ENCODE assay signal across 17 mouse cellular contexts in the genomic region with DNA sequence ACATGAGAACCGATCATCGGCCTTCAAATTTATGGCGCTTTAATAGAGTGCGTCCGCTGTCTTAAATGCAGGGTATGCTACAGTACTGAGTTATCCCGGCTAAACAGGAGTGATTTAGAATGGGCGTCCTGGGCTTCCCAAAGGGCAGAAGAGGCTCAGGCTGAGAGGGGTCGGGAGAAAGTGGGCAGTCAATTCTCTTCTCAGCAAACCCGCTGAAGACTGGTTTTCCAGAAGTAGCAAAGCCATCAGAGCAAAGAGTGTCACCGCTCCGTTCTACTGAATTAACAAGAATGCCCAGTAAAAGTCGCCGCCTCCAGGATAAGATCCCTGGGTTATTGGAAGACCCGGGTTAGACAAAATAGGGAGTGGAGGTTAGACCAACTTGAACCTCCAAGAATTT. TPM values are rescaled to one million over a fixed set of nuclear protein-coding genes. Genes with fewer than 3 reads are reported as not detected.
DNase-seq lines count a peak whose midpoint lies in the region; ATAC-seq and TF ChIP-seq lines count a peak whose summit lies in the region.
"Had no signal": no experiment of that assay in that cellular context is flagged by ENCODE, and none has a peak within 500 bp of the region (broad histone marks: within the 10 kb centered on the region; RNA-seq: fewer than 3 reads in every experiment).

No protein-coding gene starts in this region.

- H3K9ac ChIP-seq in hindbrain, embryonic 11.5 days (ENCODE audit: low read depth, low read length) = peak overlapping the region; percentile 76
- H3K9ac ChIP-seq in limb, embryonic 11.5 days (ENCODE audit: low read length) = no peak overlapping the region
- H3K9ac ChIP-seq: forebrain, embryonic 12.5 days had no signal

- H3K4me1 ChIP-seq in kidney, adult 2 months (ENCODE audit: control insufficient read depth, insufficient read depth, low read length) = peaks cover 5% of the 10 kb centered on the region; the same call in 1 of the 2 replicates
- no peaks in the 10 kb centered on the region for H3K4me1 ChIP-seq in hindbrain, embryonic 11.5 days (replicated peaks; ENCODE audit: control insufficient read depth, insufficient read depth, low read length)
- peaks cover 53% of the 10 kb centered on the region for H3K4me1 ChIP-seq in limb, embryonic 11.5 days (ENCODE audit: control insufficient read depth, insufficient read depth, low read length)

- H3K4me3 ChIP-seq in kidney, adult 2 months (ENCODE audit: insufficient read depth, low read depth, low read length) = peak overlapping the region; percentile 19; the same call in 1 of the 2 replicates
- peak overlapping the region; percentile 48 for H3K4me3 ChIP-seq in hindbrain, embryonic 11.5 days (ENCODE audit: low read depth, low read length)
- no peak overlapping the region for H3K4me3 ChIP-seq in limb, embryonic 11.5 days (ENCODE audit: low read depth, low read length)
- H3K4me3 ChIP-seq: forebrain, embryonic 12.5 days; layer of hippocampus, adult 2 months had no signal

- TF ChIP-seq POLR2A in kidney, adult 2 months (IDR thresholded peaks at IDR 0.05; ENCODE audit: low read depth, low read length) = no peak

- no peak for TF ChIP-seq CTCF in kidney, adult 2 months (conservative IDR thresholded peaks at IDR 0.05; ENCODE audit: insufficient read depth, insufficient read length, low read depth, low read length)

- H3K27ac ChIP-seq in kidney, adult 2 months (ENCODE audit: insufficient read depth, low read depth, low read length) = no peak overlapping the region
- H3K27ac ChIP-seq in hindbrain, embryonic 11.5 days (ENCODE audit: low read depth, low read length) = peak overlapping the region; percentile 95
- H3K27ac ChIP-seq in limb, embryonic 11.5 days (replicated peaks; ENCODE audit: low read depth, low read length) = no peak overlapping the region
- H3K27ac ChIP-seq: forebrain, embryonic 12.5 days; layer of hippocampus, adult 2 months had no signal

- H3K4me2 ChIP-seq in hindbrain, embryonic 11.5 days (replicated peaks; ENCODE audit: low read depth, low read length) = peak overlapping the region; percentile 54
- H3K4me2 ChIP-seq in limb, embryonic 11.5 days (ENCODE audit: low read depth, severe bottlenecking) = peak overlapping the region; percentile 47; the same call in 1 of the 2 replicates
- H3K4me2 ChIP-seq: forebrain, embryonic 12.5 days had no signal

- no peaks in the 10 kb centered on the region for H3K27me3 ChIP-seq in kidney, adult 2 months (replicated peaks; ENCODE audit: control insufficient read depth, insufficient read depth, low read length)
- peaks cover 74% of the 10 kb centered on the region for H3K27me3 ChIP-seq in hindbrain, embryonic 11.5 days (ENCODE audit: control insufficient read depth, insufficient read depth, low read length)
- H3K27me3 ChIP-seq in limb, embryonic 11.5 days (ENCODE audit: control insufficient read depth, insufficient read depth, low read length) = peaks cover 74% of the 10 kb centered on the region

- no peak for DNase-seq in kidney, adult 2 months
- no peak for DNase-seq in kidney, adult 8-10 months
- DNase-seq in embryo, embryonic 10.5 days (ENCODE audit: low spot score) = peak; percentile 69
- DNase-seq in hindbrain, embryonic 11.5 days (ENCODE audit: low spot score) = peak; percentile 58
- DNase-seq in limb, embryonic 11.5 days (ENCODE audit: low spot score) = no peak
- no peak for DNase-seq in adrenal gland, postnatal 25 days
- DNase-seq in spleen, postnatal 4 days (ENCODE audit: low spot score in 2 of 2) = no peak
- no peak for DNase-seq in cerebellum, postnatal 25 days
- DNase-seq: heart, postnatal 4 days; thymus, postnatal 4 days had no signal

- ATAC-seq in hindbrain, embryonic 11.5 days (ENCODE audit: low FRiP score) = 0 out of 2 replicates have a peak, but pooled peaks have one; percentile 13
- ATAC-seq in limb, embryonic 11.5 days (ENCODE audit: insufficient number of reproducible peaks, low FRiP score, low TSS enrichment, low read depth) = no peak

- no peaks in the 10 kb centered on the region for H3K9me3 ChIP-seq in hindbrain, embryonic 11.5 days (ENCODE audit: control insufficient read depth, low read length)
- H3K9me3 ChIP-seq in limb, embryonic 11.5 days (ENCODE audit: control insufficient read depth, low read length) = no peaks in the 10 kb centered on the region
- H3K9me3 ChIP-seq: forebrain, embryonic 12.5 days had no signal

- no peaks in the 10 kb centered on the region for H3K36me3 ChIP-seq in kidney, adult 2 months (ENCODE audit: control insufficient read depth, insufficient read depth, low read length)
- no peaks in the 10 kb centered on the region for H3K36me3 ChIP-seq in hindbrain, embryonic 11.5 days (ENCODE audit: control insufficient read depth, insufficient read depth, low read length)
- no peaks in the 10 kb centered on the region for H3K36me3 ChIP-seq in limb, embryonic 11.5 days (ENCODE audit: control insufficient read depth, insufficient read depth, low read length)
- H3K36me3 ChIP-seq: forebrain, embryonic 12.5 days had no signal

- 51% methylated on average over 14 of the region's 14 CpGs for WGBS in kidney, adult 2 months
- 1% methylated on average over 14 of the region's 14 CpGs for WGBS in hindbrain, embryonic 11.5 days
- under 1% methylated on average over 14 of the region's 14 CpGs for WGBS in limb, embryonic 11.5 days

RNA-seq across cellular contexts. Expression of a gene that starts 13.3 kb away (rescaled TPM):
- 5.5 and 7.8 TPM in 2 replicates for polyA plus RNA-seq in kidney, adult 2 months (2012; rRNA removed)
- polyA plus RNA-seq in hindbrain, embryonic 11.5 days (2014; fragmentation: Nextera tagmentation; extraction: Ambion mirVana) = 0.73 and 0.89 TPM in 2 replicates
- polyA plus RNA-seq in limb, embryonic 11.5 days (2014; fragmentation: Nextera tagmentation; extraction: Ambion mirVana) = 0.45 and 0.55 TPM in 2 replicates
- total RNA-seq in adrenal gland, postnatal 25 days (2021) = 3.3 and 3.6 TPM in 2 replicates
- total RNA-seq: heart, postnatal 4 days; layer of hippocampus, adult 2 months; left cerebral cortex, postnatal 14 days; megakaryocyte progenitor cell, adult 5-6 weeks had no signal
- polyA plus RNA-seq: cortical plate, adult 2 months; forebrain, embryonic 12.5 days; liver, embryonic 16.5 days had no signal

RNA-seq across cellular contexts. Expression of a gene that starts 22.9 kb away (rescaled TPM):
- polyA plus RNA-seq in kidney, adult 2 months (2012; rRNA removed) = 0.04 and 0.08 TPM in 2 replicates
- 1.5 and 1.7 TPM in 2 replicates for polyA plus RNA-seq in hindbrain, embryonic 11.5 days (2014; fragmentation: Nextera tagmentation; extraction: Ambion mirVana)
- polyA plus RNA-seq in limb, embryonic 11.5 days (2014; fragmentation: Nextera tagmentation; extraction: Ambion mirVana) = 0.17 and 0.30 TPM in 2 replicates
- not detected in 2 replicates for total RNA-seq in adrenal gland, postnatal 25 days (2021)
- total RNA-seq: adrenal gland, adult 2 months; heart, postnatal 4 days; left cerebral cortex, postnatal 14 days; megakaryocyte progenitor cell, adult 5-6 weeks had no signal
- polyA plus RNA-seq: adrenal gland, adult 2 months; liver, embryonic 16.5 days had no signal

RNA-seq across cellular contexts. Expression of a gene that starts 28.1 kb away (rescaled TPM):
- 20.3 and 31.4 TPM in 2 replicates for polyA plus RNA-seq in kidney, adult 2 months (2012; rRNA removed)
- 3.3 and 3.7 TPM in 2 replicates for polyA plus RNA-seq in hindbrain, embryonic 11.5 days (2014; fragmentation: Nextera tagmentation; extraction: Ambion mirVana)
- 0.84 and 1.9 TPM in 2 replicates for polyA plus RNA-seq in limb, embryonic 11.5 days (2014; fragmentation: Nextera tagmentation; extraction: Ambion mirVana)
- 27.8 and 34.1 TPM in 2 replicates for total RNA-seq in adrenal gland, postnatal 25 days (2021)
- total RNA-seq: layer of hippocampus, adult 2 months; left cerebral cortex, postnatal 14 days; megakaryocyte progenitor cell, adult 5-6 weeks had no signal
- polyA plus RNA-seq: cortical plate, adult 2 months; forebrain, embryonic 12.5 days; liver, embryonic 16.5 days had no signal

RNA-seq across cellular contexts. Expression of a gene that starts 28.1 kb away (rescaled TPM):
- 10.2 and 10.7 TPM in 2 replicates for polyA plus RNA-seq in kidney, adult 2 months (2012; rRNA removed)
- 49.5 and 58.0 TPM in 2 replicates for polyA plus RNA-seq in hindbrain, embryonic 11.5 days (2014; fragmentation: Nextera tagmentation; extraction: Ambion mirVana)
- 1.2 and 1.4 TPM in 2 replicates for polyA plus RNA-seq in limb, embryonic 11.5 days (2014; fragmentation: Nextera tagmentation; extraction: Ambion mirVana)
- total RNA-seq in adrenal gland, postnatal 25 days (2021) = 0.73 and 2.6 TPM in 2 replicates
- total RNA-seq: layer of hippocampus, adult 2 months; left cerebral cortex, postnatal 14 days; megakaryocyte progenitor cell, adult 5-6 weeks had no signal
- polyA plus RNA-seq: cortical plate, adult 2 months; forebrain, embryonic 12.5 days had no signal

RNA-seq across cellular contexts. Expression of a gene that starts 35.5 kb away (rescaled TPM):
- polyA plus RNA-seq in kidney, adult 2 months (2012; rRNA removed) = 45.8 and 46.2 TPM in 2 replicates
- polyA plus RNA-seq in hindbrain, embryonic 11.5 days (2014; fragmentation: Nextera tagmentation; extraction: Ambion mirVana) = 0.19 and 0.50 TPM in 2 replicates
- polyA plus RNA-seq in limb, embryonic 11.5 days (2014; fragmentation: Nextera tagmentation; extraction: Ambion mirVana) = 11.6 and 13.1 TPM in 2 replicates
- total RNA-seq in adrenal gland, postnatal 25 days (2021) = 27.2 and 33.9 TPM in 2 replicates
- total RNA-seq: layer of hippocampus, adult 2 months; left cerebral cortex, postnatal 14 days; megakaryocyte progenitor cell, adult 5-6 weeks had no signal
- polyA plus RNA-seq: cortical plate, adult 2 months; forebrain, embryonic 12.5 days had no signal

Comparison
In these comparisons a context has a peak if more than half of its experiments do, and no peak if none do; other contexts are left out.
1. DNase-seq: peak in embryo, embryonic 10.5 days (single experiment) and hindbrain, embryonic 11.5 days (single experiment); none in kidney, adult 2 months (single experiment), kidney, adult 8-10 months (0 of 2), limb, embryonic 11.5 days (single experiment), adrenal gland, postnatal 25 days (single experiment), spleen, postnatal 4 days (0 of 2) and cerebellum, postnatal 25 days (0 of 2).